Mouse (Mus musculus) cerebellum, postnatal 25 days (tissue): ENCODE measurements around the gene Nxnl2.
"Not testable (repeated sequence)": the region's sequence is repeated elsewhere in the genome, so short reads cannot be mapped to it uniquely, and the experiment has no call there.

Source experiments
- DNase-seq, 2 experiments: peaks; one replicate each; pipeline ENCODE4 v3.0.0; 2021; ENCODE audit warnings: mixed read lengths in 2 of 2

Nxnl2 gene

DNA sequence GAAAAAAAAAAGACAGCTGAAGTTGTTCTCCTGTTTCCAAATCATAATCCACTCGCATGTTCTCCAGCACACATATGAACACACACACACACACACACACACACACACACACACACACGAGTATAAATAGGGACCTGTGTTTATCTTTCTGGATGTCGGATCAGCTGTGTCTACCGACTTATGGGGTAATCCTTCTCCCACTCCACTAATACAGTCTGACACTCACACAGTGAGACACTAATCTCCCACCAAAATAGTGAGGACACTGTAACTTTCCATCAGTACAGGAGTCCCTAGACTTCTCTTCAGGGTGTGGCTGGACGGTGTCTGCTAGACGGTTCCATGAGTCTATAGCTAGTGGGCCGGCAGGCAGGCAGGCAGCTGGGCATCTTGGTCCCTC, 11.4 kb downstream of the Nxnl2 start:
- DNase-seq = no peak

DNA sequence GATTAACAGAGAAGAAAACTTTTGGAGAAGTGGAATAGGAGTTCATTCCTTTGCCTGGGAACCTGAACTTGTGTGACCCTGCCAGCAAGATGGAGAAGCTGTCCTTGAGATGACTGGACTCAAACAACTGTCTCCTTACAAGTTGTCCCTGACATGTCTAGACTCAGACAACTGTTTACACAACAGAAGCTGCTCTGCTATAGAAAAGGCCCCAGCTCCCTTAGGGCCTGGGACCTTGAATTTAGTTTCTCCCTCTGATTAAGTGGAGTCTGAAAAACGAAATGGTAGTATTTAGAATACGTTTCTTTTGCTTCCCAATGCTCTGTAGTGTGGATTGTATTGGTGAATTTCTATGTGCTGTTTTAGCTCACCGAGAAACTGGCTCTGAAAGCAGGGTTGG, 14.1 kb downstream of the Nxnl2 start:
- DNase-seq = no peak

DNA sequence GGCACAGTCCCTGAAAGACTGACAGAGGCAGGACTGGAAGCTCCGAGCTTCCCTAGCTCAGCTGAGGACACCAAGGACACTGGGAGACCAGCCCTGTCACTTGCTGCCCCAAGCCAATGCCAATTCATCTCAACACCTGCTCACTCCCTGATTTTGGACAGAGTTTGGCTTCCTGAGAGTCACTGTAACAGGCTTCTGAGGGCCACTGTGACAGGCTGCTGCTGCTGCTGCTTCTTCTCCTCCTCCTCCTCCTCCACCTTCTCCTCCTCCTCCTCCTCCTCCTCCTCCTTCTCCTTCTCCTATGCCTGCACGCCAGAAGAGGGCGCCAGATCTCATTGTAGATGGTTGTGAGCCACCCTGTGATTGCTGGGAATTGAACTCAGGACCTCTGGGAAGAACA, 19.5 kb downstream of the Nxnl2 start:
- DNase-seq = no peak

DNA sequence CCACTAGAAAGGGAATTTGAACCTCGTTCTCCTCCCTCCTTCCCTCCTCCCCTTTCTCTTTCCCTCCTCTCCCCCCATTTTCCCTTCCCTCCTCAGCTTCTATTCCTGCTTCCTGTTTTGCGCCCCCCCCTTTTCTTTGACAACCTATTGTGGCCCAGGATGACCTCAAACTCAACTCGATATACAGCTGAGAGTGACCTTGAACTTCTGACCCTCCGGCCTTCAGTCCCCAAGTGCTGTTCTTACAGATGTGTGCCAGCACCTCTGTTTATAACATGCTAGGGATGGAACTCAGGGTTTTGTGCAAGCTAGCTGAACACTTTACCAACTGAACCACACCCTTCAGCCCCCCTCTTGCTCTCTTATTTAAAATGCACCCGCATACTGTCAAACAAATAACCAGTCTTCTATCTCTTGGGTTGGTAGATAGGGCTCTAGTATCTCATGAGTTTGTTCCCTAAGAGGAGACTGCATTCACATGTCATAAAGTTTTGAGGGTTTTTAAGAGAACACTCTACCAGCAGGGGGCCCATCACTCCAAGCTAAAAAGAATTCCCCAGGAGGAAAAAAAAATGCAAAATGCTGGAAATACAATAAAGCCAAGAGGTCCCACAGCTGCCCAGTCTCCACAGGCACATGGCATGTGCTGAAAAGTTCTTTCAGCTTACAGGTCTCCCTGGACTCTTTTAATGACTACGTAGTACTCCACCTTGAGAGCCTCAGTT, 20.8 kb downstream of the Nxnl2 start:
- DNase-seq = no peak

DNA sequence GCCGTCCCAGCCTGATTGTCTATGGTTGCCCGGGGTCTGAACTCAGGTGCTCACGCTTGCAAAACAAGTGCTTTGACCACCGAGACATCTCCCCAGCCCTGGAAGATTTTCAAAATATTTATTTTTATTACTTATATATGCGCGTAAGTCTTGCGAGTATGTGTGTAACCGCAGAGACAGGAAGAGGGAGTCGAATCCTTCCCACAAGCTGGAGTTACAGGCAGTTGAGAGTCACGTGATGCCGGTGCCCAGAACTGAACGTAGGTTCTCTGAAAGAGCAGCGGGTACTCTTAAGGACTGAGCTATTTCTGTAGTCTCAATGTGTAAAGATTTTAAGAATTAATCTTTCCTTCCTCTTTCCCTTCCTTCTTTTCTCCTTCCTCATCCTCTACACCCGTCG, 23.1 kb downstream of the Nxnl2 start:
- DNase-seq = no peak

DNA sequence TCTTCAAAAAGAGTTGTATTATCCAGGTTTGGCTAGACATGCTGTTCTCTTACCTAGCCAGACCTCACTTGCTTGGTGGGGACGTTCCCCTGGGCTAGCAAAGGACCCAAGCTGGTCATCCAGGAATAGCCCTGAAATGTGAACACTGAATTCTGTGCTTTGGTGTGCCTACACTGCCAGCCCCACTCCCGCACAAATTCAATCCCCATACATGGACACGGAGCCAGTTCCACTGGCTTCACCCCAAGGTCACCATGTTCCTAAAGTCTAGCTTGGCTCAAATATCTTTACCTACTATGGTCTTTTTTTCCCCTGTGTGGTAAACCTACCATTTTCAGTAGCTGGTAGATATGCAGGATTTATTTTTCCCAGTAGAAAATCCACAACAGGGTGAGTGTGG, 26.9 kb downstream of the Nxnl2 start:
- no peak for DNase-seq

DNA sequence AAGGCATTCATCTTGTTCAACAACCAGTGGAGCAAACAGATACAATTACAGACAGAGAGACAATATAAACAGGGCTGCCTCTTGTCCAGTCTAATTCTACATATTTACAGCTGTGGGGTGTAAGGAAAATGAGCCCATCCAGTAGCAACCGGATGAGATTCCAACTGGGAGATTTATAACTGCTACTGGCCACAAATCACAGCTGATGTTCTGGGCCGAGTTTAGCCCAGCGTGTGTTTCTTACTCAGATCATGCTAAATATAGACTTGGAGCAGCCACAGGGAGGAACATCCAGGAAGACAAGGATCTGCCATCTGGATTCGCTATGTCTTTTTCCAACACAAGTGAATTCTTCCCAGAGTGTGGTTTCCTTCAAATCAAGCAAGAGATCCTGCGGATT, 27.4 kb downstream of the Nxnl2 start:
- DNase-seq = no peak

DNA sequence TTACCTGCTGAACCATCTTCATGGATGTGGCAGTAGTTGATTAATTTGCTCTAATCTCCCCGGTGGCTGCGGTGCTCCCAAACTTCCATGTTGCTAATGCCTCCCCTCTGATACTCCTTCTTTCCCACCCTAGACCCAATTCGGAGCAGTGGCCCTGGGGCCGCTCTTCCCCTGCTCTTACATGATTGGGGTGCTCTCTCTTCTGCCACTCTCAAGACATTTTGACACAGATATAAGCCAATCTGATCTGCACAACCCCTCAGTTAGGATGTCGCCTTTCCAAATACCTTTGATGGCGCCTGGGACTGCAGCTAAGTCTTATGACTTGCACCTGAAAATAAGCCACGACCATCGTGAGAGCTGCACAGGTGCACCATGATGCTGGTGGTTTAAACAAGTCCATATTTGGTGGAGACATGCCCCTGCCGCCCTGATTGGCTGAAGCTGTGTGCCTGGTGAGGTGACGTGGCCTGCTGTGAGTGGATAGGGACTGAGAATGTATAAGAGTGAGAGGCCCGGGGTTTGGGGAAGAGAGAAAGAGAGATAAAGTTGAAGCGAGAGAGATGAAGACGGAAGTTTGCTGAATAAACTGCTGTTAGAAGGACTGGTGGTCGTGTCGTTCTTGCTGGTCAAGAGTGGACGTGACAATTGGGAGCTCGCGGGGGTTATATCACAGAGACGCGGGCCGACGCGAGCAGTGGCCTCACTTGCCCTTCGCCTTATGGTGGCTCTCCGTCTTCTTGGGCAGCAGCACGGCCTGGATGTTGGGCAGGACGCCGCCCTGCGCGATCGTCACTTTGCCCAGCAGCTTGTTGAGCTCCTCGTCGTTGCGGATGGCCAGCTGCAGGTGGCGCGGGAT, 31.4 kb downstream of the Nxnl2 start:
- not testable (repeated sequence) for DNase-seq

DNA sequence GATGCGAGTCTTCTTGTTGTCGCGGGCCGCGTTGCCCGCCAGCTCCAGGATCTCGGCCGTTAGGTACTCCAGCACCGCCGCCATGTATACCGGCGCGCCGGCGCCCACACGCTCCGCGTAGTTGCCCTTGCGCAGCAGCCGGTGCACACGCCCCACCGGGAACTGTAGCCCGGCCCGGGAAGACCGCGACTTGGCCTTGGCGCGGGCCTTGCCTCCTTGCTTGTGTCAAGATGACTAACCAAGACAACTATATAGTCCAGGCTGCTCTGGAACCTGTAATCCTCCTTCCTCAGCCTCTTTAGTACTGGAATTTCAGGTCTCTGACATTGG, 32.0 kb downstream of the Nxnl2 start:
- DNase-seq = peak; percentile 59 to 69

DNA sequence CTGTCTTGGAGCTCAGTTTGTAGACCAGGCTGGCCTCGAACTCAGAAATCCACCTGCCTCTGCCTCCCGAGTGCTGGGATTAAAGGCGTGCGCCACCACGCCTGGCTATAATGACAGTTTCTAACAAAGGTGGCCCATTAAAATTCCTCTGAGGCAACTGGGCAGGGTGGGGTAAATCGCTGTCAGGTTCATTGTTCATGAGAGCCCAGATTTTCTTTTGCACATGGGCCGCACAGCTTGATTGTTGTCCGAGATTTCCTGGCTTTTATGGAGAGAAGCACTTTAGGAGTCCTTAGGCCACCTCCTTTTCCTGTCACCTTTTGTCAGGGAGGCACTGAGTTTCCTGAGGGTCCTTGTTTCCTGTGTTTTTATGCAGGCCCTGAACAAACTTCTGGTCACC, 32.6 kb downstream of the Nxnl2 start:
- DNase-seq = no peak

DNA sequence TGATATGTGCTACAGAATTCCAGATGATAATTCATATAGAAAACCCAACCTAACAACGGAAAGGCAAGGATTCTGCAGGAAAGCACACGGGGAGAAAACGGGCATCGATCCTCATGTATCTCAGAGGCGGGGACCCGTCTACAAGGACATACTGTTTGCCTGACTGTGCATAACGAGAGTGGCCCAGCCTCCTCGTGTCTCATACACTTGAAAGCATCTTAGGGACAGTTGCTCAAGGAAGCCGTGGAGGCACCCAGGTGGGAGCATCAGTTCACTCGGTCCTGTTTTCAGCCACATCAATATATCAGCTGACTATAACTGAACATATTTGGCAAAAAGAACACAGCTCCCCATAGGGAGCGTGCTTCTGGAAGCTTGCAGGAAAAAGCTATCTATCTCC, 33.3 kb downstream of the Nxnl2 start:
- peak in 1 of 2 experiments; percentile 6 for DNase-seq

DNA sequence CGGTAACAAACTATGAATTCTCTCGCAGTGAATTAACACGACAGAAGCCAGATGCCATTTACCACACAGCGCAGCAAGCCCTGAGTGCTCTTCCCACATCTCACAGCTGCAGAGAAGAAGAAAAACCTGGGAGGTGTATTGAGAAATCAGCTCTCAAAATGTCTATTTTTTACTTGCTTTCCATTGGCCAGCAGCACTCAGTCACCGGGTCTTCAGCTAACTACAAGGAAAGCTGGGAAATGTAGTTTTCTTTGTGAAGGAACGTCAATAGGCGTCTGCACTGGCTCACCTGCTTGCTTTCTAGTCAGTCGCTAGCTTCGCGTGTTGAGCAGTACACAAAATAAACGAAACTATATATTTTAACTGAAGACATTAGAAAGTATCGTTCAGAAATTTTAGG, 37.1 kb downstream of the Nxnl2 start:
- no peak for DNase-seq

DNA sequence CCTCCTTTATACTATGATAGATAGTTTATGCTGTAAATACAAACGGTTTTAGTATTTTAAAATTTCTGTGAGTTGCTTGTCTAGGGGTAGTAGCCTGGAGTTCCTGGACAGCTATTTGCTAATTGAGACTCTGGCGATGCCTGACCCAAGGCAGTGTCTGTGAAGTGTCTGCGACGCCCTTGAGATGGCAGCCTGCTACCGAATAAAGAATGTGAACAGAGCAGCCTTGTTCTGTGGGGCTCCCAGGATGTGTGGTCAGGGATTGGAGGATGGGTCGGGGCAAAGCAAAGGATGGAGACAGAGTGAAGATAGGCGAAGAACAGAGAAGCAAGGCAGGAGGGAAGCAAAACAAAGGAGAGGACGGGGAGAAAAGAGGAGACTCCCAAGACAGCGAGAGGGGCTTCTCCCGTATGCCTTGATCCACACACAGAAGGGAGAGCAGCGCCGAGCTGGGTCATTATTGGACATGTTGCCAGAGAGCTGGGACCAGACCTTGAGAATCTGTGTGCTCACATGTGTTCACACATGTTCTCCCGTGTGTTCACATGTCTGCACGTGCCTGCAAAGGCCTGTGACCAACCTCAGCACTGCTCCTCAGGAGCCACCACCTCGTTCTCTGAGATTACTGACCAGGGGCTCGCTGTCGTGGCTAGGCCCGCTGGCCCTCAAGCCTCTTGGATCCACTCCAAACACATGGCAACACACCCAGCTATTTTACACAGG, 37.7 kb downstream of the Nxnl2 start:
- peak in 1 of 2 experiments; percentile 5 for DNase-seq

DNA sequence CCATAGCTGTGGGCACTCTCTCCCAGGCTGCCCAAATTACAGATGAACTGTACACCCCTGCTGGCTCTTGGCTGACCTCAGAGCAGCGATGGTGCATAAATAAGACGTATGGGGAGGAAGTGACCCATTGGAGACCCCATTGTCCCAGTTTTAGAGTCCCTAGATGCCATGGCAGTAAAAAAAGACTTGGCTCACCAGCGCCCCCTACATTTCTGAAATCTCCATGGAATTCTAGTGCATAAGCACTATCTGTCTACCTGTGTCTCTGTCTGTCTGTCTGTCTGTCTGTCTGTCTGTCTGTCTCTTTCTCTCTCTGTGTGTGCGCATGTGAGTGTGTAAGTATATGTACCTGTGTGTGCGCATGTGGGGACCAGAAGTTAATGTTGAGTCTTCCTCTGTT, 39.8 kb downstream of the Nxnl2 start:
- no peak for DNase-seq

DNA sequence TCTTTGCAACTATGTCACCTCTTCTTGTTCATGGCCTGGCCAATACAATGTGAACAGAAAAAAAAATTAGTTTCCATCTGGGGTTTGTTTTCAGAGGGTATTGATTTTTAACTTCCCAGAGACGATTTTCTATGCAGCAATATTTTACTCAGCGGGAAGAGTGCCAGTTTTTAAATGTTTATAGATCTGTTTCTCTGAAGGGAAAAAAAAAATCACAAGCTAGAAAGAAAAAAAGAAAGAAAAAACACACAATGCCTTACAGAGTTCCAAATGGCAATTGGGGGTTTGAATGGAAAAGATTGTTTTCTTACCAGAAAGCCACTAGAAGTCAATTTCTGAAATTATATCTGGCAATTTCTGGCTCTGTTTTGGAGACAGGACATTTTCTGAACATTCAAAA, 43.9 kb downstream of the Nxnl2 start:
- no peak for DNase-seq

DNA sequence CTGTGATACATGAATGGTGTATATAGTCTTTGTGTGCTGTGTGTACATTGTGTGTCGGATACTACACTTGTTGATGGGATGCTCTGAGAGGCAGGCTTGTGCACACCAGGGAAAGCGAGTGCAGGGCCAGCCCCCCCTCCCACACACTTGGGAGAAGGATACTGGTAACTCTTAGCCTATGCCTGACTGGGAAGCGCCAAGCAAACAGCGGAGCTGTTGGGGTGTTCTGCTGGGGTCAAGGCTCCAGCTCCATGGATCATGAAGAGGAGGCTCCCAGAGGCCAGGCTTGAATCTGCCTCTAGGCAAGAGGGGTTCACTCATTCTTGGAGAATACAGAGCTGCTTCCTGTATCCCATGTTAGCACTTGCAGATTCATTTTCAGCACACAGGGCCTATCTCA, 50.1 kb downstream of the Nxnl2 start:
- DNase-seq = no peak

DNA sequence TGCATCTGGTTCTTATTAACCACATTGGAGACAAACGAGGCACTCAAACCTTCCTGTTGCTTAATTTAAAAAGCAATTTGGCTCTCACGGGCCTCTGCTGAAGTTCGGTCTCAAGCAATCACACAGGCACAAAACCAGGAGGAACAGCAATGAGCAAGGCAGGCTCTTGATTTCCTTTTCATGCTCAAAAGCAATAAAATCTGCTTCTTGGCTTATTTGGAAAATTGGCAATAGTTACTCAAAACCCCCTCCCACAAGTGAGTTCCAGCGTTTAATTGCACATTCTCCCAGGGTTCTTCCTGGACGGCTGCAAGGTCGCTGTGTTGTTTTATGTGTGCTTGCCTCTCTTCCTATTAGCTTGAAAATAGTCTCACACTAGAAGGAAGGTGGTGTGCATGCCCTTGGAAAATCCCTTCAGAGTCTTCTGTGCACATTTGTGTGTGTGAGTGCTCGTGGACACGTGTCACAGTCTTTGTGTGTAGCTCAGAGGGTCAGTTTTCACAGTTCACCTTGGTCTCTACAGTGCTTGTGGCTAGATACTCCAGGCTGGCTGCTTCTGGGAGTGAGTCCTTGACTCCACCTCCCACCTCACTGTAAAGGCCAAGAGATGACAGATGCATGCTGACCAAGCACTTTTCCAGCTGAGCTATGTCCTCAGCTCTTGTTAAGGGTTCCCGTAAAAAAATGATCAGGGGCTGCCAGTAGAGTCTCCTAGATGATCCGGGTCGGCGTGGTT, 50.8 kb downstream of the Nxnl2 start:
- no peak for DNase-seq
